Mouse (Mus musculus) right cerebral cortex, postnatal 10 days (tissue): ENCODE measurements around the gene Nts.
"Not testable (repeated sequence)": the region's sequence is repeated elsewhere in the genome, so short reads cannot be mapped to it uniquely, and the experiment has no call there.

Experiments
- DNase-seq, 2 experiments: peaks; one replicate each; pipeline ENCODE4 v3.0.0; 2021; ENCODE audit warnings: low spot score in 2 of 2

The Nts gene

GRCm38 (mm10) chr10:102490386-102490785, at the start of gene Nts:
Gene Nts (minus strand): TSS chr10:102490486.
- no peak for DNase-seq

GRCm38 (mm10) chr10:102527901-102528300, 37.6 kb upstream of the Nts start:
- DNase-seq: no peak

GRCm38 (mm10) chr10:102514159-102514558, 23.9 kb upstream of the Nts start:
- no peak for DNase-seq

GRCm38 (mm10) chr10:102511807-102512461, 21.6 kb upstream of the Nts start, which contains the start of gene Rassf9:
Gene Rassf9 (plus strand): TSS chr10:102512222.
- no peak for DNase-seq

- DNase-seq: no peak
Measured at GRCm38 (mm10) chr10:102511461-102511806, 21.1 kb upstream of the Nts start.

- no peak for DNase-seq
Measured at GRCm38 (mm10) chr10:102507386-102507785, 17.1 kb upstream of the Nts start.

- DNase-seq: no peak
Measured at GRCm38 (mm10) chr10:102498754-102499153, 8.5 kb upstream of the Nts start.

- DNase-seq: peak; percentile 54 to 76
Measured at GRCm38 (mm10) chr10:102491792-102492191, 1.5 kb upstream of the Nts start.

GRCm38 (mm10) chr10:102469412-102469811, 20.9 kb downstream of the Nts start:
- no peak for DNase-seq

GRCm38 (mm10) chr10:102451756-102452155, 38.5 kb downstream of the Nts start:
- DNase-seq: peak; percentile 31 to 51

GRCm38 (mm10) chr10:102449449-102449848, 40.8 kb downstream of the Nts start:
- peak; percentile 63 to 71 for DNase-seq

GRCm38 (mm10) chr10:102444912-102445556, 45.3 kb downstream of the Nts start:
- no peak for DNase-seq

- DNase-seq: not testable (repeated sequence)
Measured at GRCm38 (mm10) chr10:102435467-102435866, 54.8 kb downstream of the Nts start.

- peak in 1 of 2 experiments; percentile 39 for DNase-seq
Measured at GRCm38 (mm10) chr10:102435048-102435447, 55.2 kb downstream of the Nts start.
